Mouse (Mus musculus) kidney, adult 2 months (tissue): ENCODE measurements around the gene Reep1.

Source experiments
- CTCF ChIP-seq: fragments of 200-500 bp; conservative IDR thresholded peaks from 2 replicates; pipeline ENCODE4 v1.5.1; 2011; ENCODE audit warnings: low read depth, mild to moderate bottlenecking, control low read depth, low read length, moderate library complexity, mixed read lengths; ENCODE audit not compliant: insufficient read depth, insufficient read length
- POLR2A ChIP-seq: fragments of 200-500 bp; IDR thresholded peaks from one replicate; pipeline ENCODE4 v1.6.1; 2011; ENCODE audit warnings: low read depth, low read length, control low read depth

DNA sequence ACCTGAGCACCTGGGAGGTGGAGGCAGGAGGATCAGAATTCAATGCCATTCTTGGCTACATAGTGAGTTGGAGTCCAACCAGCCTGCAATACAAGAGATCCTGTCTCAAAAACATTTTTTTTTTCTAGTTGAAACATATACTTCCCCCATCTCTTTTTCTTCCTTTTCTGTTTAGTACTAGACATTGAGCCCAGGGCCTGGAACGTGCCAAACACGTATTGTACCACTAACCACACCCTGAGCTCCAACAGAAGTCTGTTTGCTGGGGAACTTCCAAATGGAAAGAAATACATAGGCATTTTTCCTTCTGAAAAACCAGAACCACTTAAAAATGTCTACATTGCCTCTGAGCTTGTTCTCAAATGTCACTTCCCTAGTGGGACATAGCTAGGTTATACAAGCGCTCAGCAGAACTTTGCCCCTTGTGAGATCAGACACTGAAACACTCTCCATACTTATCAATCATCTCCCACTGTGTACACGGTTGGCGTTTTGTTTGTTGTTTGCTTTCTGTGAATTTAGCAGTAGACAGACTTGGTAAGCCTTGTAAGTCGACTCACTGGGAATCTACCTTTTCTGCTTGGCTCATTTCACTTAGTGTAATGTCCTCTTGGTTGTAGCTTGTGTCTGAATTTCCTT is 34.8 kb downstream of the Reep1 start:
- TF ChIP-seq POLR2A, result no peak
- no peak for TF ChIP-seq CTCF
